Mouse (Mus musculus) embryonic fibroblast, embryonic 13.5 days (primary cell): ENCODE measurements around the gene Olfr522.

ENCODE experiments used
- CTCF ChIP-seq: IDR thresholded peaks from 2 replicates; pipeline ENCODE4 v1.5.1; 2011; ENCODE audit warnings: mild to moderate bottlenecking, control low read depth, low read length, moderate library complexity, borderline replicate concordance; ENCODE audit not compliant: insufficient read depth
- POLR2A ChIP-seq: IDR thresholded peaks from 2 replicates; pipeline ENCODE4 v1.6.1; 2011; ENCODE audit warnings: low read depth, mild to moderate bottlenecking, control low read depth, low read length, moderate library complexity

- TF ChIP-seq POLR2A (no peak), CTCF (no peak)
Measured at GRCm38 (mm10) chr7:140213841-140214240, 49.3 kb upstream of the Olfr522 start.
